Mouse (Mus musculus) embryonic facial prominence, embryonic 14.5 days (tissue): ENCODE results near the gene Numa1. TPM values are rescaled to one million over a fixed set of nuclear protein-coding genes. Genes with fewer than 3 reads are reported as not detected.

Experiments used
- ATAC-seq: fragments of 200-750 bp; cut with Nextera tagmentation; 2 replicates; pipeline ENCODE4 v1.8.0; 2017; ENCODE audit warnings: low read depth, moderate number of reproducible peaks, moderate TSS enrichment
- DNase-seq: peaks from one replicate; pipeline ENCODE4 v3.0.0-alpha.2; 2015; ENCODE audit warnings: low spot score
- H3K27ac ChIP-seq: fragments of 300-500 bp; sonication (generic); replicated peaks from 2 replicates; pipeline ENCODE4 v1.5.1; 2014; ENCODE audit warnings: low read depth, mild to moderate bottlenecking, low read length, moderate library complexity
- H3K27me3 ChIP-seq: fragments of 300-500 bp; sonication (generic); replicated peaks from 2 replicates; pipeline ENCODE4 v1.6.1; 2014; ENCODE audit warnings: low read length; ENCODE audit not compliant: control insufficient read depth, insufficient read depth
- H3K36me3 ChIP-seq: fragments of 300-500 bp; sonication (generic); 2 replicates; pipeline ENCODE4 v1.6.1; 2014; ENCODE audit warnings: low read length, mixed read lengths; ENCODE audit not compliant: control insufficient read depth, insufficient read depth
- H3K4me1 ChIP-seq: fragments of 300-500 bp; sonication (generic); 2 replicates; pipeline ENCODE4 v1.6.1; 2014; ENCODE audit warnings: antibody characterized with exemption, low read length; ENCODE audit not compliant: control insufficient read depth, insufficient read depth
- H3K4me2 ChIP-seq: fragments of 300-500 bp; sonication (generic); 2 replicates; pipeline ENCODE4 v1.6.1; 2014; ENCODE audit warnings: low read depth, mild to moderate bottlenecking, low read length, moderate library complexity, mixed read lengths
- H3K4me3 ChIP-seq: fragments of 300-500 bp; sonication (generic); 2 replicates; pipeline ENCODE4 v1.5.1; 2014; ENCODE audit warnings: low read depth, mild to moderate bottlenecking, low read length
- H3K9ac ChIP-seq: fragments of 300-500 bp; sonication (generic); 2 replicates; pipeline ENCODE4 v1.6.1; 2014; ENCODE audit warnings: low read depth, mild to moderate bottlenecking, low read length, moderate library complexity, mixed read lengths
- H3K9me3 ChIP-seq: fragments of 300-500 bp; sonication (generic); 2 replicates; pipeline ENCODE4 v1.6.1; 2016; ENCODE audit warnings: low read length; ENCODE audit not compliant: control insufficient read depth
- WGBS: fragments of 180-500 bp; shearing (Covaris S2); extraction: QIAGEN DNeasy Blood & Tissue Kit; methylation state at CpG from one replicate; pipeline ENCODE4 v1.1.7; 2014; 5-methylcytosine and 5-hydroxymethylcytosine counted together
- polyA plus RNA-seq: library from polyadenylated mRNA; unstranded; fragments of >200 nt; fragmentation: Nextera tagmentation; extraction: Ambion mirVana; gene quantifications from 2 replicates; pipeline ENCODE4 v1.2.1, GENCODE M21; 2014

Gene Numa1
- polyA plus RNA-seq, 1 experiment from 2014 or later, result 88.9 TPM

GRCm38 (mm10) chr7:101973730-101974129 lies 39.8 kb downstream of the Numa1 start:
- ATAC-seq (no peak), DNase-seq (peak; percentile 91)
- H3K9ac ChIP-seq, result no peak overlapping the region
- H3K4me1 ChIP-seq, result peaks cover 38% of the 10 kb centered on the region
- peak overlapping the region; percentile 77 for H3K27ac ChIP-seq
- 0 out of 2 replicates have a peak, but pooled peaks cover 12% of the 10 kb centered on the region for H3K36me3 ChIP-seq
- no peaks in the 10 kb centered on the region for H3K9me3 ChIP-seq
- no peaks in the 10 kb centered on the region for H3K27me3 ChIP-seq
- no peak overlapping the region for H3K4me3 ChIP-seq
- H3K4me2 ChIP-seq, result peak overlapping the region; percentile 28; the same call in 1 of the 2 replicates
- 28% methylated on average over 3 of the region's 3 CpGs for WGBS

- Histone ChIP-seq H3K4me1 (peaks cover 34% of the 10 kb centered on the region), H3K27me3 (no peaks in the 10 kb centered on the region), H3K4me3 (no peak overlapping the region), H3K27ac (peak overlapping the region; percentile 77), H3K9me3 (no peaks in the 10 kb centered on the region), H3K9ac (no peak overlapping the region), H3K4me2 (peak overlapping the region; percentile 28; the same call in 1 of the 2 replicates), H3K36me3 (0 out of 2 replicates have a peak, but pooled peaks cover 12% of the 10 kb centered on the region)
- ATAC-seq (no peak), DNase-seq (peak; percentile 87)
- 8% methylated on average over 2 of the region's 2 CpGs for WGBS
These were observed 40.6 kb downstream of the Numa1 start for GRCm38 (mm10) chr7:101974505-101974904.

GRCm38 (mm10) chr7:101982735-101983134 lies 48.8 kb downstream of the Numa1 start:
- 100% methylated on average over 1 of the region's 1 CpGs for WGBS
- H3K4me3 ChIP-seq, result no peak overlapping the region
- DNase-seq (no peak), ATAC-seq (no peak)
- H3K27ac ChIP-seq, result no peak overlapping the region
- no peak overlapping the region for H3K9ac ChIP-seq
- no peaks in the 10 kb centered on the region for H3K9me3 ChIP-seq
- no peaks in the 10 kb centered on the region for H3K4me1 ChIP-seq
- peaks cover 56% of the 10 kb centered on the region for H3K36me3 ChIP-seq
- H3K27me3 ChIP-seq, result no peaks in the 10 kb centered on the region
- H3K4me2 ChIP-seq, result no peak overlapping the region

- Histone ChIP-seq H3K9me3 (no peaks in the 10 kb centered on the region), H3K9ac (no peak overlapping the region), H3K27ac (no peak overlapping the region), H3K4me3 (no peak overlapping the region), H3K36me3 (peaks cover 77% of the 10 kb centered on the region), H3K4me2 (no peak overlapping the region), H3K4me1 (no peaks in the 10 kb centered on the region), H3K27me3 (no peaks in the 10 kb centered on the region)
- ATAC-seq, result no peak
- WGBS, result 92% methylated on average over 3 of the region's 3 CpGs
- no peak for DNase-seq
These were observed 51.2 kb downstream of the Numa1 start for GRCm38 (mm10) chr7:101985081-101985480.

- Histone ChIP-seq H3K4me2 (no peak overlapping the region), H3K36me3 (peaks cover 100% of the 10 kb centered on the region), H3K9ac (no peak overlapping the region), H3K27ac (no peak overlapping the region), H3K4me3 (no peak overlapping the region), H3K9me3 (no peaks in the 10 kb centered on the region), H3K4me1 (no peaks in the 10 kb centered on the region), H3K27me3 (no peaks in the 10 kb centered on the region)
- DNase-seq (no peak), ATAC-seq (no peak)
- 91% methylated on average over 3 of the region's 3 CpGs for WGBS
These were observed 60.3 kb downstream of the Numa1 start for GRCm38 (mm10) chr7:101994241-101994640.

- Histone ChIP-seq H3K4me2 (no peak overlapping the region), H3K4me3 (no peak overlapping the region), H3K27ac (no peak overlapping the region), H3K4me1 (no peaks in the 10 kb centered on the region), H3K9ac (no peak overlapping the region), H3K9me3 (no peaks in the 10 kb centered on the region), H3K27me3 (no peaks in the 10 kb centered on the region), H3K36me3 (peaks cover 100% of the 10 kb centered on the region)
- DNase-seq (peak; percentile 77), ATAC-seq (peak; percentile 45)
- 64% methylated on average over 14 of the region's 14 CpGs for WGBS
These were observed 64.5 kb downstream of the Numa1 start for GRCm38 (mm10) chr7:101998194-101998927.

- WGBS, result 93% methylated on average over 15 of the region's 15 CpGs
- H3K27ac ChIP-seq, result no peak overlapping the region
- ATAC-seq (no peak), DNase-seq (no peak)
- H3K9me3 ChIP-seq, result no peaks in the 10 kb centered on the region
- H3K4me2 ChIP-seq, result no peak overlapping the region
- no peaks in the 10 kb centered on the region for H3K27me3 ChIP-seq
- no peaks in the 10 kb centered on the region for H3K4me1 ChIP-seq
- H3K4me3 ChIP-seq, result no peak overlapping the region
- peaks cover 100% of the 10 kb centered on the region for H3K36me3 ChIP-seq
- H3K9ac ChIP-seq, result no peak overlapping the region
These were observed 65.7 kb downstream of the Numa1 start for GRCm38 (mm10) chr7:101999461-102000151.

- Histone ChIP-seq H3K27me3 (no peaks in the 10 kb centered on the region), H3K27ac (peak overlapping the region; percentile 57; the same call in 1 of the 2 replicates), H3K9ac (no peak overlapping the region), H3K36me3 (peaks cover 100% of the 10 kb centered on the region), H3K9me3 (no peaks in the 10 kb centered on the region), H3K4me1 (no peaks in the 10 kb centered on the region), H3K4me3 (no peak overlapping the region), H3K4me2 (no peak overlapping the region)
- DNase-seq (peak; percentile 65), ATAC-seq (peak; percentile 42)
- WGBS, result 88% methylated on average over 8 of the region's 8 CpGs
These were observed 66.4 kb downstream of the Numa1 start for GRCm38 (mm10) chr7:102000296-102000695.
